Mouse (Mus musculus): ENCODE measurements around the gene Endov.

Endov gene

GRCm38 (mm10) chr11:119545741-119546495 lies 54.8 kb downstream of the Endov start:
- ATAC-seq (ENCODE audit: low TSS enrichment) = no peak

GRCm38 (mm10) chr11:119546496-119547182 lies 55.5 kb downstream of the Endov start:
- ATAC-seq (ENCODE audit: low TSS enrichment) = no peak

- peak; percentile 32; the same call in 1 of the 2 replicates for ATAC-seq (ENCODE audit: low TSS enrichment)
These were observed 56.2 kb downstream of the Endov start, which contains the start of gene Nptx1 for GRCm38 (mm10) chr11:119547183-119547921. TSS of gene Nptx1 (minus strand) at chr11:119547753.

DNA sequence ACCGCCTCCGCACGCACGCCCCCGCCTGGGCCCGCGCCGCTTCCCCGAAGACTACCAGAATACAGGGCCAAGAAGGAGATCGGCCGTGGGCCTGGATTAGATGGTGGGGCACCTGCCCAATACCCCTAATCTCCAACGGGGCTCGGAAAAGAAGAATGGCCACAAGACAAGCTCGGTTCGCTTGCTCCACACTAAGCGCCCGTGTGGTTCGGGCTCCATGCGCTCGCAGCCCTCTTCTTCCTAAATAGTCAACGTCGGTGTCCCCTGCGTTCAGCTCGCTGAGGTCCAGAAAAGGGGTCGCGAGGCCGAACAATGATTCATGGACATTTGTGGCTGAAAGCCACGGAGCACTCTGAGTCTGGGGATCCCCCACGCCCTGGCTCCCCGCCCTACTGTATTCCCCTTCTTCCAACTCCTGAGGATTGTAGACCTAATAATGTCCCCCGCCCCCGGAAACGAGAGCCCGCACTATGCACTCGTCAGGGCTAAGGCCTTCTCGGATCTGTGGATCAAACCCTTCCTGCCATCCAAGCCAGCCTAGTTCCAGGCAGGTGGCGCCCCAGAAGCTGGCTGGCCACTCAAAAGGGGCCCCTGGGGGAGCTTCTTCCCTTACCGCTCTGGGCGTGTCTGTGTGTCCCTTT lies 56.9 kb downstream of the Endov start:
- no peak for ATAC-seq (ENCODE audit: low TSS enrichment)

DNA sequence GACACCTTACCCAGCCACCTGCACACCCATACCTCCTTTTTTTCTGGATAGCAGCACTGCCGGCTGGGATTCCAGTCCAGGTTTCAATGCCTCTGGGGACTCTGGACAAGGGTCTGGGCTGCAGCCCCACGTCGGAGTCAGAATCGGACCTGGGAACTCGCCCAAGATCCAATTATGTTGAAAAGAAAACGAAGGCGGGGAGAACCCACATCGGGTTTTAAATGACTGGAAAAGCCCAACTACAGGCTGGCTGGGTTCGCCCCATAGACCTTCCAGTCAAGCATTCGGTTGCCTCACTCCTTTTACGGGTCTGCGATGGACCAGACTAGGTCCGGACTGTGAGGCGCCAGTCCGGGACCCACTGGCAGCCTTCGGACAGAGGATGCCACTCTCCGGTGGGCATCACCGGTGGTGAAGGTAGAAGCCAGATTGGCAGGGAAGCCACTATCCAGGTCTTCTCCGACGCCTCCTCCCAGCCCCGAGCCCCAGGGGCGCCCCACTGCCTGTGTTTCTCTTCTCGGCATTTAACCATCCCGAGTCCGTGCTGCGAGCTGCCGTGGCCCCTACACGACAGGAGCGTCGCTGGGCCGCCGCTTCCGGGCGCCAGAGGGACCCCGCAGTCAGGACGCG lies 57.7 kb downstream of the Endov start:
- ATAC-seq (ENCODE audit: low TSS enrichment) = no peak

DNA sequence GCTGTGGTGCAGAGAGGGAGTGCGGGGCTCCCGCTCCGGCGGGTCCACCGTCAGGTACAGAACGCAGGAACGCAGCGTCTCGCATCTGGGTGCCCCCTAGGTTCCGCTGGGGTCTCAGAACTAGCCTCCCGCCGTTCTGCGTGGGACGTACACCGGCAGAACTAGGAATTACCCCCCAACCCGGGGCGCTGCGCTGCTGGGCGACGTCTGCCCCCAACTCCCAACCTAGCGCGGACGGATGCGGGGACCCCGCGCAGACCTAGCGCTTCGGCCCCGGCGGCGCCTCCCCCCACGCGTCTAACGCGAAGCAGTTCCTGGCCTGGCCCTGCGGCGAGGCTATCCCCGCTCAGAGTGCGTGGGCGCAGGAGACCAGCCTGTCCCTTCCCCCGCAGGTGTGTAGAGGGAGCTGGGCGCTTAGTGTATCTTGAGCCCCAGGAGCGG lies 58.2 kb downstream of the Endov start:
- peak; percentile 3; the same call in 1 of the 2 replicates for ATAC-seq (ENCODE audit: low TSS enrichment)

DNA sequence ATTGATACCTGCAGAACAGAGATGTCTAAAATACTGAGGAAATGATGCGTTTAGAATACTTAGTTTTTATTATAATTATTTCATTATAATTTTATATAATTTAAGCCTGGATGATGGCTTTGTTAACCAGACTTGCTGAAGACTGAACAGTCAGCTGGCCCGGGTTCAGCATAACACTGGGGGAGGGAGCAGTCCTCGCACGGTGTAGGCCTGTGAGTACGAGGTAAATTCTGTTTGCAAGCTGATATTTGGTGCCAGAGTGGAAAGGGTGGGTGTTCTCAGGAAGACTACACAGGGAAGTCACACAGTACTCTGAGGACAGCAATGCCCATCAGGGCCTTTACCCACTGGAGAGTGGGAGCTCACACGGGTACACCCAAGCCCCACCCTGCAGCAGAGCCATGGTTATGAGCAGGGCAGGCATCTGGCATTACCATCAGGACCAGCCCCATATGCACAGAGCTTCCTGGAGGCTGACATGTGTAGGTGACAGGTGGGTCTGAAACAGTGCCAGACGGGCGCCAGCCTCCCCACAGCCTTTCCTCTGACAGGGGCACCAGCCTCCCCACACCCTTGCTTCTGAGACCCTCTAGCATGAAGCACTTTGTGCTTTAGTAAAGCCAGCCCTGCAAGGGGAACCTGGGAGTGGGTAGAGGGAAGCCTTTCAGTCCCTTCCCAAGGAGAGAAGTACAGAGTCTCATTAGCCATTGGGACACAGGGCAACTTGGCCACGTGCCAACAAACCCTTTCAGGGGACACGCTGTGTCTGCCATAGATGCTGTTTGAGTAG lies 59.6 kb downstream of the Endov start:
- ATAC-seq (ENCODE audit: low TSS enrichment) = no peak

- no peak for ATAC-seq (ENCODE audit: low TSS enrichment)
These were observed 60.3 kb downstream of the Endov start for GRCm38 (mm10) chr11:119551468-119551867.

- no peak for ATAC-seq (ENCODE audit: low TSS enrichment)
These were observed 61.2 kb downstream of the Endov start for GRCm38 (mm10) chr11:119552301-119552700.

DNA sequence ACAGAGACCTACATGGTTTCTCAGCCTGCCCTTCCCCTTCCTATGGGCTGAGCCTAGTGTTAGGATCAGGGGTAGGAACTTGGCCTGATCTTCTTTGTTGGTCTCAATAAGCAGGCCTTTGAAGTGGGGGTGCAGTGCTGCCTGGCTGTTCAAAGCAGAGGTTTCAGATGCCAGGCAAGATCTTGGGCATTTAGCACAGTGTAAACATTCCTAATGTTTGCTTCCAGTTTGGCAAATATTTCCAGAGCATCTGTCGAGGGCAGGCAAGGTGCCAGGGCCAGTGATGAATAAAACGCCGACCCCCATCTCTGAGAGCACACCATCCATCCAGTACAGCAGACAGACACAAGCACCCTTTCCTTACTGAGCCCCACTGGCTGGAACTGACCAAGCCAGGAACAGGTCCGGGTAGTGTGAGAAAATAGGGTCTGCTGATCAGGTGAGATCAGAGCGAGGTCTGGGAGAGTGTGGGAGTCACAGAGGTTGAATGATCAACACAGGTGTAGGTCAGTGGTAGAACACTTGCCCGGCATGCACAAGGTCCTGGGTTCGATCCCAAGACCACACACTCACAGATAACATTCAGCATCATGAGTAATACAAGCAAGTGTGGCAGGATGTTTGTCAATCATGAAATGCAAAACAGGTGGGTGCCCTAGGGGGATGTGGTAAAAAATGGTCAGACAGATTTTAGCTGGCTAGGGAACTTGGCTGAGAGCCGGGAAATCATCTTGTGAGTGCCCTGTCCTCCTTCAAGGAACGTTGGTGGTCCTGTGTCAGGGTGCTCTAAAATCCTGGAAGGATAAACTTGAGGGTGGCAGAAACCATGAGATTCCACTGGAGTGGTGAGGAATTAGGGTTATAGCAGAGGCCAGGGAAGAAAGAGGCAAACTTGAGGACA lies 62.0 kb downstream of the Endov start:
- no peak for ATAC-seq (ENCODE audit: low TSS enrichment)

- no peak for ATAC-seq (ENCODE audit: low TSS enrichment)
These were observed 63.6 kb downstream of the Endov start for GRCm38 (mm10) chr11:119554706-119555105.

GRCm38 (mm10) chr11:119555170-119555569 lies 64.0 kb downstream of the Endov start:
- ATAC-seq (ENCODE audit: low TSS enrichment) = no peak

DNA sequence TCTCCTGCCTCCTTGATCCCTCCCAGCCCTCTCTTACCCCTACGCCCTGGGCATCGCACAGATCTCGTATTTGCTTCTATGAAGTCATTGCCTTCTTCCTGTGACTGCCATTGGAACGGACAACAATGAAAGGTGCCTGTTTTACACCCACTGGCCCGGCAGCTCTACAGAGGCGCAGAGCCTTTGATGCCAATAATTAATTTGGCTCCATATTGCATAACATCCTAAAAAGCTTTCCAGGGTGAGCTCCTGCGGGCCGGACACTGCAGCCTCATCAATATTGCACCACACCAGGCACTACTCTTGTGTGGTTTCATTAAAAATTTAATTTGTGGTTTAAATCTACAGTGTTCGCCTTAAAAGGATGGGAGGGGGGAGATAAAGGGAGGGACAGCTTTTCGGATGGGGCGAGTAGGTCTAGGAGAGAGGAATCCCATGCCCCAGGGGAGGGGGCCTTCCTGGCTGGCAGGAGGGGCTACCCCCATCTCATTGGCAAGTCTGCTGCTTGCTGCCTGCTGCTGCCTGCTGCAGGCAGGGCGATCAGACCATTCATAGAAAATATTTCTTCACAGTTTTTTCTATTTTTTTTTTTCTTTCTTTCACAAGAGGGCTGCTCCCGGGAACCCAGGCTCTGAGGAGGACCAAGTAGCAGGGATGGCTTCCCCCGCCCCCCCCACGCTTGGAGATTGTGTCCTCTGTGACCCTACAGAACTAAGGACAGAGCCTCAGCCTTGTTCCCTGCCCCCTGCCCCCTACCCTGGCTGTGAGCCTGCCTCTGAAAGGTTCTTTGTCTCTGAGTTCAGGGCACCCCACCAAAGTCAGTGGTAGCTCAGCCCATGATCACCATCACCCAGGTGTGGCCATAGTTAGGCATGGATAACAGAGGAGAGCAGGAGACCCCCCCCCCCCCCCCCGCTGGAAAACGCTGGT lies 67.1 kb downstream of the Endov start:
- no peak for ATAC-seq (ENCODE audit: low TSS enrichment)

DNA sequence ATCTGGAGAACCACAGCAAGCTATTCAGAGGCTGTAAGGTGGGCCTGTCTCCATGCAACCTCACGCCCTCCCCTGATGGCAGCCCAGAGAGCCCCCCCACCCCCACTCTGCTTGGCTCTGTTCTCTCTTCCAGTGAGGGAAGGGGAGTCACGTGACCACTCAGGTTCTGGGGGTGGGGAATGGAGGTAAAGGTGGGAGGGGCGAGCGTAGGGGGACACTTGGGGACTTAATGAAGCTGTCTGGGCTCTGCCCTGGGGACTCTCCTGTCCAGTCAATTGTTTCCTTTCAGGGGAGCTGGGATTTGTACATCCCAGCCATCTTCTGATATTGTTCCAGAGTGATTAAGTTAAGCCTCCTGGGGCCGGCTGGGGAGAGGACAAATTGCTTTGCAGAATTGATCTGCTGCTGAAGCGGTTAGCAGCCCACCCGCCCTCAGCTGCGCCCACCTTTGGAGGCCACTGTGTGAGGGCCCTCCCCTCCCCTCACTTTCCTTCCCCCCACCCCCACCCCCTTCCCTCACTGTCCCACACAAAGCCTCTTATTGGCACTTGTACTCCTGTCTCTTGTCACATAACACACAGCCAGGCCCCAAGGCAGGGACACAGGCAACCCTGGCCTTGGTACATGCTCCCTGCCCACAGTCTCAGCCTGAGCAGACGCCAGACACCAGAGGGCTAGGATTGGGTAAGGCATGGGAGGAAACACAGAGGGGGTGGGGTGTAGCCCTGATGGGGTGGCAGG lies 67.9 kb downstream of the Endov start:
- no peak for ATAC-seq (ENCODE audit: low TSS enrichment)

Data from frontal cortex, adult (tissue).